Mouse (Mus musculus) adrenal gland, adult (tissue): ENCODE measurements around the gene Shbg.

Experiments used
- DNase-seq, 2 experiments: peaks; one replicate each; pipeline ENCODE4 v3.0.0; 2022 to 2023; ENCODE audit warnings: low spot score in 1 of 2; ENCODE audit not compliant: inconsistent age in 2 of 2

Shbg gene

GRCm38 (mm10) chr11:69617805-69618204 is at the start of gene Shbg:
Shbg (minus strand) TSS chr11:69617905.
- no peak for DNase-seq

GRCm38 (mm10) chr11:69666665-69667005 is 48.9 kb upstream of the Shbg start:
- DNase-seq, result no peak

- DNase-seq, result peak; percentile 55 to 80
Observed at GRCm38 (mm10) chr11:69665961-69666664, 48.4 kb upstream of the Shbg start, which contains the start of gene Cd68. Cd68 (minus strand) TSS chr11:69666153.

- DNase-seq, result peak in 1 of 2 experiments; percentile 66
Observed at GRCm38 (mm10) chr11:69665457-69665960, 47.8 kb upstream of the Shbg start.

- DNase-seq, result peak in 1 of 2 experiments; percentile 70
Observed at GRCm38 (mm10) chr11:69664841-69665240, 47.1 kb upstream of the Shbg start.

GRCm38 (mm10) chr11:69663795-69664194 is 46.1 kb upstream of the Shbg start:
- DNase-seq, result peak; percentile 77 to 88

GRCm38 (mm10) chr11:69662967-69663671 is 45.4 kb upstream of the Shbg start:
- DNase-seq, result peak in 1 of 2 experiments; percentile 52

- peak; percentile 97 to 98 for DNase-seq
Observed at GRCm38 (mm10) chr11:69662213-69662966, 44.7 kb upstream of the Shbg start, which contains the start of gene Mpdu1. Mpdu1 (minus strand) TSS chr11:69662642.

GRCm38 (mm10) chr11:69661221-69661881 is 43.6 kb upstream of the Shbg start:
- peak; percentile 80 to 92 for DNase-seq

- DNase-seq, result no peak
Observed at GRCm38 (mm10) chr11:69657462-69657881, 39.8 kb upstream of the Shbg start.

- peak in 1 of 2 experiments; percentile 80 for DNase-seq
Observed at GRCm38 (mm10) chr11:69656617-69657461, 39.1 kb upstream of the Shbg start.

GRCm38 (mm10) chr11:69656065-69656455 is 38.4 kb upstream of the Shbg start:
- DNase-seq, result no peak

GRCm38 (mm10) chr11:69655264-69656064 is 37.8 kb upstream of the Shbg start, which contains the start of gene Sox15:
Sox15 (plus strand) TSS chr11:69655314.
- DNase-seq, result peak; percentile 72 to 87

GRCm38 (mm10) chr11:69654760-69655159 is 37.1 kb upstream of the Shbg start:
- DNase-seq, result peak in 1 of 2 experiments; percentile 63

- peak in 1 of 2 experiments; percentile 68 for DNase-seq
Observed at GRCm38 (mm10) chr11:69653399-69653798, 35.7 kb upstream of the Shbg start.

- peak in 1 of 2 experiments; percentile 41 for DNase-seq
Observed at GRCm38 (mm10) chr11:69645860-69646259, 28.2 kb upstream of the Shbg start.

- no peak for DNase-seq
Observed at GRCm38 (mm10) chr11:69635471-69635870, 17.8 kb upstream of the Shbg start.

GRCm38 (mm10) chr11:69633128-69633866 is 15.6 kb upstream of the Shbg start:
- peak in 1 of 2 experiments; percentile 48 for DNase-seq
